Mouse (Mus musculus): ENCODE measurements around the gene Dnase2a. TPM values are rescaled to one million over a fixed set of nuclear protein-coding genes. Genes with fewer than 3 reads are reported as not detected.

Gene Dnase2a
- polyA plus RNA-seq (2016; fragmentation: Nextera tagmentation; extraction: Ambion mirVana), result 6.1 and 10.1 TPM in 2 replicates

DNA sequence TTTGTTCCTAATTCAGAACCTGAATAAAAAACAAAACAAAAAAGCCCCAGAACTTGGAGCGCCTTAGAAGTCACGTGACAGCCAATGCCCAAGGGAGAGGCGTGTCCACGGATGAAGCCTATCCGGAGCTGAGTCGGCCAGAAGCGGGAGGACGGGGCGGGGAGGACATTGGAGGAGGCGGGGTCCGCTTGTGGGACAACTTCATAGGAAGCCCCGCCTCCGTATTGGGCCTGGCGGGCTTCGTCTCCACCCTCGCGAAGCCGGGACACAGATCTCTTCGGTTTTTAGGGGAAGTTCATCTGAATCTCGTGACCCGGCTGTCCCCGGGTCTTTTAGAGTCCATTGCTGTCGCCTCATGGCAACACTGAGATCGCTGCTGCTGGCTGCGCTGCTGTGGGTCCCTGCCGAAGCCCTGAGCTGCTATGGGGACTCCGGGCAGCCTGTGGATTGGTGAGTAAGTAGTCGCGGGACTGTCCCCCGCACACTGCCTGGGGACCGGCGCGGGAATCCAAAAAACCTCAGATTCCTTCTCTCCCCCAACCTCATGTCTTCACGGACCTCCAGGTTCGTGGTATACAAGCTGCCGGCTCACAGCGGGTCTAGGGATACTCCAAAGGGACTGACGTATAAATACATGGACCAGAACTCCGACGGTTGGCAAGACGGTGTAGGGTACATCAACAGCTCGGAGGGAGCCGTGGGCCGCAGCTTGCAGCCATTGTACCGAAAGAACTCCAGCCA lies at the start of gene Dnase2a:
Dnase2a (plus strand) TSS at position 140 of the 741 bp plus-strand sequence.
- H3K4me3 ChIP-seq, result peak within 1 kb of the TSS; percentile 69
- peak within 1 kb of the TSS; percentile 80 for H3K27ac ChIP-seq (replicated peaks)
- WGBS, result 1% methylated on average over 45 of the region's 45 CpGs
- H3K4me1 ChIP-seq, result peaks cover 38% of the 10 kb centered on the region
- peak; percentile 97 for DNase-seq (ENCODE audit: low spot score)
- H3K27me3 ChIP-seq (replicated peaks; ENCODE audit: low read depth, poor library complexity, severe bottlenecking), result peaks cover 65% of the 10 kb centered on the region
- H3K9me3 ChIP-seq, result no peaks in the 10 kb centered on the region
- peaks cover 8% of the 10 kb centered on the region; the same call in 1 of the 2 replicates for H3K36me3 ChIP-seq (replicated peaks)

- no peaks in the 10 kb centered on the region for H3K9me3 ChIP-seq
- 16% methylated on average over 46 of the region's 46 CpGs for WGBS
- peak within 1 kb of the TSS; percentile 74 for H3K27ac ChIP-seq (replicated peaks)
These were observed 36.7 kb upstream of the Dnase2a start, which contains the start of gene Syce2 for GRCm38 (mm10) chr8:84871376-84872308. Gene Syce2 (plus strand): TSS chr8:84872111.

DNA sequence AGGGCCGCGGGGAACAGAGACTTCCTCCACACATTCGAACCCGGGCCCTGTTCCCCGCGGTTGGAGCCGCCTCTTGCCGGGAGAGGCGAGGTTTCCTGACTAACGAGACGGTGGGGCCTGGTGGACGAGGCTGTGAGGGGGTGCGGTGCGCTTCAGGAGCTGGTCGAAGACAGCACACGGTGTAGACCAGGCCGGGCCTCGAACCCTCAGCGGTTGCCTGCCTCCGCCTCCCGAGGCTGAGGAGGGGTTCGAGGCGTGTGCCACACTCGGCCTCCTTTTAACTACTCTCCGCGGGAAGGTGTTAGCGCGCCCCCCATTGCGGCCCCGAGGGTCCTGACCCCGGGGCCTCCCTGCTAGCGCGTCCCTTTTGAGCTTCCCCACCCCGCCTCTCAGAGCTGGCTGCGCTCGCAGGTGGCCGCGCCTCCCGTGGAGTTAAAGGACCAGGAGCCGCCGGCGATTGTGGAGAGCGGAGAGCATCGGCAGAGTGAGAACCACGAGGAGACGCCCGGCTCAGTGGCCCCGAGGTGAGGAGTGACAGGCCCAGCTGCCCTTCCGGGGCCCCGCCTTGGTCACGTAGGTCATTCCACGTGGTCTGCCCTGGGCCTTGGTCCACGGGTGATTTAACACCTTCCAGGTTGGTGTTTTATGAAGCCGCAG lies 35.9 kb upstream of the Dnase2a start:
- Histone ChIP-seq H3K4me3 (peak overlapping the region; percentile 57), H3K27ac (replicated peaks) (peak overlapping the region; percentile 74), H3K4me1 (peaks cover 16% of the 10 kb centered on the region), H3K9me3 (no peaks in the 10 kb centered on the region), H3K27me3 (replicated peaks; ENCODE audit: low read depth, poor library complexity, severe bottlenecking) (peaks cover 14% of the 10 kb centered on the region), H3K36me3 (replicated peaks) (peaks cover 33% of the 10 kb centered on the region)
- DNase-seq (ENCODE audit: low spot score), result peak; percentile 66
- WGBS, result 4% methylated on average over 54 of the region's 54 CpGs

More at GRCm38 (mm10) chr8:84871376-84872308, 36.7 kb upstream of the Dnase2a start, which contains the start of gene Syce2:
- Histone ChIP-seq H3K27me3 (replicated peaks; ENCODE audit: low read depth, poor library complexity, severe bottlenecking) (peaks cover 14% of the 10 kb centered on the region), H3K4me1 (peaks cover 16% of the 10 kb centered on the region), H3K4me3 (peak within 1 kb of the TSS; percentile 57), H3K36me3 (replicated peaks) (peaks cover 39% of the 10 kb centered on the region)
- peak; percentile 86 for DNase-seq (ENCODE audit: low spot score)

DNA sequence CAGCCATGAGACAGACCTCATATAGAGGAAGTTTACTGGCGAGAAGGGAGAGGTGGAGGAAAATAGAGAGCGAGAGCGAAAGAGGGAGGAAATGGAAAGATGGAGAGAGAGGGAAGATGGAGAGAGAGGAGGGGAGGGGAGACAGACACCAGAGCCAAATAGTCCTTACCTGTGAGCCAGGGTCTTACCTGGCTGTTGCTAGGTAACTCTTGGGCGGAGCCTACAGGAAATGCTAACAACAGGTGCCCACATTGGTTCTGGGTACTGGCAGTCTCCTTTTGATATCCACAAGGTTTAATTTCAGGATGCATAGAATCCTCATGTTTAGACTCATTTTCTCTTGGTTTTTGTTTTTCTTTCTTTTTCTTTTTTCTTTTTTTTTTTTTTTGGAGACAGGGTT lies 35.3 kb upstream of the Dnase2a start:
- peaks cover 14% of the 10 kb centered on the region for H3K27me3 ChIP-seq (replicated peaks; ENCODE audit: low read depth, poor library complexity, severe bottlenecking)
- H3K27ac ChIP-seq (replicated peaks), result no peak overlapping the region
- no peak for DNase-seq (ENCODE audit: low spot score)
- H3K9me3 ChIP-seq, result no peaks in the 10 kb centered on the region
- peak overlapping the region; percentile 57 for H3K4me3 ChIP-seq
- 69% methylated on average over 4 of the region's 4 CpGs for WGBS
- peaks cover 16% of the 10 kb centered on the region for H3K4me1 ChIP-seq
- H3K36me3 ChIP-seq (replicated peaks), result peaks cover 31% of the 10 kb centered on the region

- no peak for DNase-seq (ENCODE audit: low spot score)
- Histone ChIP-seq H3K4me1 (peaks cover 16% of the 10 kb centered on the region), H3K36me3 (replicated peaks) (peaks cover 18% of the 10 kb centered on the region), H3K9me3 (no peaks in the 10 kb centered on the region), H3K4me3 (no peak overlapping the region), H3K27ac (replicated peaks) (no peak overlapping the region), H3K27me3 (replicated peaks; ENCODE audit: low read depth, poor library complexity, severe bottlenecking) (peaks cover 14% of the 10 kb centered on the region)
- 92% methylated on average over 3 of the region's 3 CpGs for WGBS
These were observed 34.0 kb upstream of the Dnase2a start for GRCm38 (mm10) chr8:84874339-84874738.

GRCm38 (mm10) chr8:84877297-84878035 lies 30.9 kb upstream of the Dnase2a start:
- H3K36me3 ChIP-seq (replicated peaks), result peaks cover 8% of the 10 kb centered on the region
- peaks cover 7% of the 10 kb centered on the region for H3K4me1 ChIP-seq
- DNase-seq (ENCODE audit: low spot score), result no peak
- no peaks in the 10 kb centered on the region for H3K9me3 ChIP-seq
- H3K27me3 ChIP-seq (replicated peaks; ENCODE audit: low read depth, poor library complexity, severe bottlenecking), result peaks cover 11% of the 10 kb centered on the region
- no peak overlapping the region for H3K27ac ChIP-seq (replicated peaks)
- WGBS, result 91% methylated on average over 3 of the region's 3 CpGs
- H3K4me3 ChIP-seq, result no peak overlapping the region

GRCm38 (mm10) chr8:84878915-84879314 lies 29.4 kb upstream of the Dnase2a start:
- 78% methylated on average over 1 of the region's 1 CpGs for WGBS
- no peaks in the 10 kb centered on the region for H3K9me3 ChIP-seq
- DNase-seq (ENCODE audit: low spot score), result no peak
- H3K27ac ChIP-seq (replicated peaks), result no peak overlapping the region
- H3K27me3 ChIP-seq (replicated peaks; ENCODE audit: low read depth, poor library complexity, severe bottlenecking), result no peaks in the 10 kb centered on the region
- H3K4me3 ChIP-seq, result no peak overlapping the region
- H3K36me3 ChIP-seq (replicated peaks), result peaks cover 11% of the 10 kb centered on the region
- no peaks in the 10 kb centered on the region for H3K4me1 ChIP-seq

GRCm38 (mm10) chr8:84884728-84885127 lies 23.6 kb upstream of the Dnase2a start:
- Histone ChIP-seq H3K27me3 (replicated peaks; ENCODE audit: low read depth, poor library complexity, severe bottlenecking) (no peaks in the 10 kb centered on the region), H3K9me3 (no peaks in the 10 kb centered on the region), H3K4me3 (no peak overlapping the region), H3K27ac (replicated peaks) (no peak overlapping the region), H3K4me1 (no peaks in the 10 kb centered on the region), H3K36me3 (replicated peaks) (peaks cover 58% of the 10 kb centered on the region)
- WGBS, result 89% methylated on average over 4 of the region's 4 CpGs
- DNase-seq (ENCODE audit: low spot score), result no peak

GRCm38 (mm10) chr8:84888280-84888679 lies 20.1 kb upstream of the Dnase2a start:
- peaks cover 80% of the 10 kb centered on the region for H3K36me3 ChIP-seq (replicated peaks)
- WGBS, result 99% methylated on average over 3 of the region's 3 CpGs
- H3K27me3 ChIP-seq (replicated peaks; ENCODE audit: low read depth, poor library complexity, severe bottlenecking), result no peaks in the 10 kb centered on the region
- H3K4me3 ChIP-seq, result no peak overlapping the region
- no peak for DNase-seq (ENCODE audit: low spot score)
- peaks cover 13% of the 10 kb centered on the region for H3K4me1 ChIP-seq
- no peaks in the 10 kb centered on the region for H3K9me3 ChIP-seq
- no peak overlapping the region for H3K27ac ChIP-seq (replicated peaks)

- Histone ChIP-seq H3K36me3 (replicated peaks) (peaks cover 77% of the 10 kb centered on the region), H3K27me3 (replicated peaks; ENCODE audit: low read depth, poor library complexity, severe bottlenecking) (no peaks in the 10 kb centered on the region), H3K27ac (replicated peaks) (no peak overlapping the region), H3K4me1 (peaks cover 17% of the 10 kb centered on the region), H3K4me3 (no peak overlapping the region), H3K9me3 (no peaks in the 10 kb centered on the region)
- no peak for DNase-seq (ENCODE audit: low spot score)
- 89% methylated on average over 1 of the region's 1 CpGs for WGBS
These were observed 19.2 kb upstream of the Dnase2a start for GRCm38 (mm10) chr8:84889141-84889540.

GRCm38 (mm10) chr8:84892993-84893708 lies 15.2 kb upstream of the Dnase2a start:
- DNase-seq (ENCODE audit: low spot score), result no peak
- Histone ChIP-seq H3K4me3 (peak overlapping the region; percentile 68), H3K27ac (replicated peaks) (peak overlapping the region; percentile 71), H3K27me3 (replicated peaks; ENCODE audit: low read depth, poor library complexity, severe bottlenecking) (no peaks in the 10 kb centered on the region), H3K4me1 (peaks cover 20% of the 10 kb centered on the region), H3K36me3 (replicated peaks) (peaks cover 38% of the 10 kb centered on the region), H3K9me3 (no peaks in the 10 kb centered on the region)
- 13% methylated on average over 31 of the region's 31 CpGs for WGBS

All from embryonic facial prominence, embryonic 10.5 days (tissue).